Mouse (Mus musculus) brain, embryonic 14.5 days (tissue): ENCODE data around the gene Mfsd8.
A peak's percentile ranks its signal among the peaks of the same experiment; 100 is the strongest.
"Not testable (repeated sequence)": the region's sequence is repeated elsewhere in the genome, so short reads cannot be mapped to it uniquely, and the experiment has no call there.

Source experiments
- CTCF ChIP-seq: fragments of 200-500 bp; IDR thresholded peaks from 2 replicates; pipeline ENCODE4 v1.5.1; 2012; ENCODE audit warnings: inconsistent platforms, mild to moderate bottlenecking, moderate library complexity, borderline replicate concordance; ENCODE audit not compliant: insufficient read depth, insufficient read length; ENCODE audit errors: extremely low read depth
- POLR2A ChIP-seq: fragments of 200-500 bp; IDR thresholded peaks from 2 replicates; pipeline ENCODE4 v1.6.1; 2012; ENCODE audit warnings: mild to moderate bottlenecking, inconsistent platforms, borderline replicate concordance; ENCODE audit not compliant: poor library complexity, insufficient read depth, insufficient read length, severe bottlenecking; ENCODE audit errors: extremely low read depth

GRCm38 (mm10) chr3:40847018-40847417 is 332 bp upstream of the Mfsd8 start:
- peak; percentile 23; the same call in 1 of the 2 replicates for TF ChIP-seq CTCF
- TF ChIP-seq POLR2A, result not testable (repeated sequence)
